Mouse (Mus musculus): ENCODE results near the gene Nfatc3.

Nfatc3 gene

DNA sequence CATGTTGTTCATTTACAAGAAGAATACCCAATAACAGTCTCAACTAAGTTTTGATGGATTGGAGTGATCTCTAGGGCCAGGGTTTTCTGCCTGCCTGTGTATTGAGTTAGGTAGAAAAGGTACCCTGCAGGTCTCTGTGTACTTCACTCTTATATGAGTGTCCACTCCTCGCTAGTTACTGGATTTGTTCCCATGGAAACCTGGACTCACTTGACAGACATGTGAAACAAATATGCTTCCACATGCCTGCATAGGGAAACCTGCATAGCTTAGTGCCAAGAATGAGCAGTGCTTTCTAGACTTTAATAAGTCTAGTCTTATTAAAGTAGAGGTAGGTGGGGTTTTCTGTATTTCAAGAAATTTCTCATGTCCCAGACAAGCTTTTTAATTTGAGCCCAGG lies 118.3 kb downstream of the Nfatc3 start:
- CTCF ChIA-PET: no interaction called here

DNA sequence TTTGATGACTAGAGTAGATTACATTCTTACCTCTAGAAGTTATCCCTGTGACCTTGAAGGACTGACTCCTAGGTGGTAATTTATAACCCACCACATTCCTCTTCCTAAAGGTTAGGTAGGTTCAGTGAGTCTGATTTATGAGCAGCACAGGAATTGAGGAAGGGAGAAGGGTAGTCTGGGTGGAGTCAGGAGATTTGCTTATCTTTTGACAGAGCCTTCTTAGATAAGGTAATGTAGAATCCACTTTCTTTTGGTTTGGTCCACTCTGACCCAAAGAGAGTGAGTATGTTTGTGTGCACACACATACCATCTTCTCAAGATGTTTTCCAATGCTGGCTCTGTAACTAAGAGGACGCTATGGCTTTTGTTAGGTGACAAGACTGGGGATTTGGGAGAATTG lies 119.0 kb downstream of the Nfatc3 start:
- CTCF ChIA-PET: no interaction called here

DNA sequence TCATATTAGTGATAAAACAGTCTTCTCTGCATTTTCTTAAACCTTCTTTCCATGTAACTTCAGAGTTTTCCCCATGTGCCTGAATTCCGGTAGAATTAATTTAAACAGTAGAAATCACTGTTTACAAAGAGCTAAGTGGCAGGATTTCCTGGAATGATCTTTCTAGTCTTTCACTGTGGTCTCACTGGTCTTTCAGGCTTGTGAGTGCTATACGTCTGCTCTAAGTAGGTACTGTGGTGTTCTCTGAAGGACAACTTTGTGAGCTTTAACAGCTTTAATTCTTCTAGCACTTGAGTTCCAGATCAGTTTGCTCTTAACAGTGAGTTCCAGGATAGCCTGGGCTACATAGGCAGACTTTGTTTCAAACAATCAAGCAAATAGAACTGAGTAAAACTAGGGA lies 119.8 kb downstream of the Nfatc3 start:
- CTCF ChIA-PET: interaction anchor here (0.6 kb wide), 1 partner anchor 248 kb away, joined by 3 read pairs; no protein-coding TSS in a partner anchor

Data from spleen, embryonic (tissue).